Mouse (Mus musculus): ENCODE measurements around the gene Tmem121. TPM values are rescaled to one million over a fixed set of nuclear protein-coding genes. Genes with fewer than 3 reads are reported as not detected.
A peak's percentile ranks its signal among the peaks of the same experiment; 100 is the strongest.

Tmem121 gene
- polyA plus RNA-seq, 1 experiment from 2014 or later = 5.6 TPM

DNA sequence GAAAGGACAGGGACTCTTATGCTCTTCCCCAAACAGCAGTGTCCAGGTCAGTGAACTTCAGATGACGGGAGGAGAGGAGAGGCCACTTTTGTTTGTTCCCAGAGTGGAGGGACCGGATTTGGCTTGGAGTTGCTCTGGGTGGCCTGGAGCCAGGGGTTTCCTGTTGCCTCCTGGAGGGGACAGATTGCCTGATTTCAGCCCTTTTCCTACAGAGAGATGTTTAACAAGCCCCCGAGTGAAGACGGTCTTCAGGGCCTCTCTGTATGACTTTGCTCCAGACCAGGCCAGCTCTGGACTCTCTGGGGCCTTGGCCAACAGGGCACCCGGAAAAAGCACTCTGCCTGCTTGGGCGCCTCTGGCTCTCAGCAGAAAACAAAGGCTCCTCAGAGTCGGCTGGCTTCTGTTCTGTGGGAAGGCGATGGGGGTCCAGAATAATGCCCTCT is 44.2 kb upstream of the Tmem121 start:
- Histone ChIP-seq H3K36me3 (ENCODE audit: control insufficient read depth, insufficient read depth, low read length) (peaks cover 12% of the 10 kb centered on the region), H3K9me3 (ENCODE audit: control insufficient read depth, low read length) (no peaks in the 10 kb centered on the region), H3K4me2 (ENCODE audit: low read depth, low read length) (peak overlapping the region; percentile 94), H3K27me3 (replicated peaks; ENCODE audit: control insufficient read depth, insufficient read depth, low read length) (peaks cover 21% of the 10 kb centered on the region), H3K4me1 (ENCODE audit: control insufficient read depth, insufficient read depth, low read length) (peaks cover 52% of the 10 kb centered on the region), H3K4me3 (ENCODE audit: low read length) (peak overlapping the region; percentile 63), H3K27ac (ENCODE audit: low read length) (peak overlapping the region; percentile 54), H3K9ac (ENCODE audit: low read depth, low read length) (peak overlapping the region; percentile 66; the same call in 1 of the 2 replicates)
- 45% methylated on average over 8 of the region's 8 CpGs for WGBS
- ATAC-seq = no peak

DNA sequence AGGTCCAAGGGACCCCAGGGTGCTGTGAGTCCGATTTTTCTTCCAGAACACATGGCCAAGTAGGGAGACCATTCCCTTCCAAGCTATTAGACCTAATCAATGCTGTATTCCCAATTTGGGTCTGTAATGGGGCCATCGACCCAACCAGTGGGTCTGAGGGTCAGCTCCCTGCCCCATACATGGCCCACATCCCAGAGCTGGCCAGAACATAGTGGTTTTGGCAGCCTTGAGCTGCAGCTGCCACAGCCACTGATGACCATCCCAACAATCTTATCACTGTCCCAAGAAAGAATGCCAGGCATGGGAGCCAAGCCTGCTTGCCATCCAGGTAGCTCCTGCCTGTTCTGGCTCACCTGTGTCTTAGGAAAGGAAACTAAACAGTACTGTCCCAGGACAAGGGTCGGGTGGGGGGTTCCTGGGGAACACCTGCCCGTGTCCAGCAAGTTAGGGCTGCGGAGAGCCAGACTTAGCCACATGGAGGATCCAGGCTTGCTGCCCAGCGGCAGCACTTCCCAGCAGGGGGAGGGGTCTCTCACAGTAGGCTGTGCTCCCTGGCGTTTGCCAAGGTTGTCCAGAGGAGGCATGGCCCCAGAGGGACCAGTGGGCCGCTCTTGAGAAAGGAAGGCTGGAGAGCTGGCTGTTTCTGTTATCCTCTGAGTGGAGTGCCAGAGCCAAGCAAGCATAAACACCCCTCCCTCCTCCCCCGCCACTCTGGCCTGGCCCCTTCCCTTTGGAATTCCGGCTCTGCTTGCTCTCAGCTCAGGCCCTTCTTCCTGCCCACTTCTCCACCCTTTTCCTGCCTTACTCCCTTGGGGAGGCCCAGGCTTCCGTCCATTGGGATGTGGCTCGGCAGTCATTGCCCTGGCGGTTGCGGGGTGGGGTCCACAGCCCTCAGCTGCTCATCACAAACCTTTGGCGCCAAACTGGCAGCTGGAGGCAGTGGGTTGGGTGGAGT is 43.4 kb upstream of the Tmem121 start:
- H3K4me3 ChIP-seq (ENCODE audit: low read length) = peak overlapping the region; percentile 63
- H3K9me3 ChIP-seq (ENCODE audit: control insufficient read depth, low read length) = no peaks in the 10 kb centered on the region
- H3K27me3 ChIP-seq (replicated peaks; ENCODE audit: control insufficient read depth, insufficient read depth, low read length) = peaks cover 21% of the 10 kb centered on the region
- peak; percentile 16 for ATAC-seq
- peak overlapping the region; percentile 67 for H3K27ac ChIP-seq (ENCODE audit: low read length)
- peak overlapping the region; percentile 94 for H3K4me2 ChIP-seq (ENCODE audit: low read depth, low read length)
- peak overlapping the region; percentile 66 for H3K9ac ChIP-seq (ENCODE audit: low read depth, low read length)
- H3K36me3 ChIP-seq (ENCODE audit: control insufficient read depth, insufficient read depth, low read length) = peaks cover 8% of the 10 kb centered on the region
- 17% methylated on average over 15 of the region's 15 CpGs for WGBS
- peaks cover 55% of the 10 kb centered on the region for H3K4me1 ChIP-seq (ENCODE audit: control insufficient read depth, insufficient read depth, low read length)

DNA sequence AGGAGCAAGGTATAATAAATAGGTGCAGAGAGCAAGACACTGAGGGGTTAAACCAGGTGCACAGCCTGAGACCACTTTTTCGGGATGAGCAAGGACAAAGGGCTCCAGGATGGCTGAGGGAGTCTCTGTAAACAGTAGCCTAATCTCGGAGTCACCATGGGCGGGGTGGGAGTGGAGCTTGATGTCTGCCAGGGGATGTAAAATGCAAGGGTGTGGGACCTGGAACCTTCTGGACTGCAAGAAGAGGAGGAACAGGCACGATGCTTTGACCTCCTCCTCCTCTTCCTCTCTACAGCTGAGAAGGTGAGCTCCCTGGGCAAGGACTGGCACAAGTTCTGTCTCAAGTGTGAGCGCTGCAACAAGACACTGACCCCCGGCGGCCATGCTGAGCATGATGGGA is 42.6 kb upstream of the Tmem121 start:
- Histone ChIP-seq H3K4me1 (ENCODE audit: control insufficient read depth, insufficient read depth, low read length) (peaks cover 57% of the 10 kb centered on the region), H3K27ac (ENCODE audit: low read length) (no peak overlapping the region), H3K9ac (ENCODE audit: low read depth, low read length) (peak overlapping the region; percentile 23; the same call in 1 of the 2 replicates), H3K36me3 (ENCODE audit: control insufficient read depth, insufficient read depth, low read length) (no peaks in the 10 kb centered on the region; the same call in 1 of the 2 replicates), H3K27me3 (replicated peaks; ENCODE audit: control insufficient read depth, insufficient read depth, low read length) (peaks cover 21% of the 10 kb centered on the region), H3K4me2 (ENCODE audit: low read depth, low read length) (peak overlapping the region; percentile 45), H3K4me3 (ENCODE audit: low read length) (peak overlapping the region; percentile 63), H3K9me3 (ENCODE audit: control insufficient read depth, low read length) (no peaks in the 10 kb centered on the region)
- 47% methylated on average over 7 of the region's 7 CpGs for WGBS
- no peak for ATAC-seq

DNA sequence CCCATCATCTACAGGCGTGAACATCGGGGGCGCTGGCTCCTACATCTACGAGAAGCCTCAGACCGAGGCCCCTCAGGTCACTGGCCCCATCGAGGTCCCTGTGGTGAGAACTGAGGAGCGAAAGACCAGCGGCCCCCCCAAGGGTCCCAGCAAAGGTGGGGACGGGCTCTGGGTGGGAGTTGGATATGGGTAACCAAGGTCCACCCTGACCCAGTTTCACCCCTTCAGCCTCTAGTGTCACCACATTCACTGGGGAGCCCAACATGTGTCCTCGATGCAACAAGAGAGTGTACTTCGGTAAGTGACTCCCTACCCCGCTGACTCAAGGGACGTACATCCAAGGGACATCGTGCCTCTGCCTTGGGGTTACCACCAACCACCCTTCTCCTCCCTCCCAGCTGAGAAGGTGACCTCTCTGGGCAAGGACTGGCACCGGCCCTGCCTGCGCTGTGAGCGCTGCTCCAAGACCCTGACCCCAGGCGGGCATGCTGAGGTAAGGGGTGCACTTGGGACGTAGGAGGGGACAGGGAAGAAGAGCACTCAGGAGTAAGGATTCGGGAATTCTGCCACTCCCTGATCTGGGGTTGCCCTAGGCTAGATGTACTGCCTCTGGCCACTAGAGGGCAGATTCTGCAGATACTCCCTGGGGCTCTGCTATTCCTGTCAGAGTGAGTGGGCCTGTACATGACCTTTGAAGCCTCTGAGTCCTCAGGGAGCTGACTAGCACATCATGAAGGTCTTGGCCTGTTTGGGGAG is 41.6 kb upstream of the Tmem121 start:
- Histone ChIP-seq H3K36me3 (ENCODE audit: control insufficient read depth, insufficient read depth, low read length) (no peaks in the 10 kb centered on the region), H3K9ac (ENCODE audit: low read depth, low read length) (no peak overlapping the region), H3K4me3 (ENCODE audit: low read length) (no peak overlapping the region), H3K4me2 (ENCODE audit: low read depth, low read length) (no peak overlapping the region), H3K4me1 (ENCODE audit: control insufficient read depth, insufficient read depth, low read length) (peaks cover 59% of the 10 kb centered on the region), H3K27ac (ENCODE audit: low read length) (no peak overlapping the region), H3K27me3 (replicated peaks; ENCODE audit: control insufficient read depth, insufficient read depth, low read length) (peaks cover 21% of the 10 kb centered on the region), H3K9me3 (ENCODE audit: control insufficient read depth, low read length) (no peaks in the 10 kb centered on the region)
- whole genome bisulfite sequencing = 82% methylated on average over 20 of the region's 20 CpGs
- no peak for ATAC-seq

DNA sequence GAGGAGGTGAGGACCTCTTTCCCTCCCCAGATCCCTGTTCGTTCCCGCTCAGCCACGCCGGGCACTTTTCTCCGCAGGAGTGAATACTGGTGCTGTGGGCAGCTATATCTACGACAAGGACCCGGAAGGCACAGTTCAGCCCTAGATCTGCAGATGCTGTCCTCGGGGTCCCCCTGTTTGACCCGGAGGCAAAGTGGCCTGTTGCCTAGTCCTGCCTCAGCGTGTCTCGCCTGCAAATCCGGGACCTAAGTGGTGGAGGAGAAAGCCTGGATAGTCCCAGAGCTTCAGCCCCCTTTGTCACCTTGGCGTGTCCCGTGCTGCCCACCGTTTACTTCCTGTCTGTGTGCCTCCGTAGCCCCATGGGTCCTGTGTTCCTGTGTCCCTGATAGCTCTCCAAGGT is 40.8 kb upstream of the Tmem121 start:
- ATAC-seq = no peak
- Histone ChIP-seq H3K27ac (ENCODE audit: low read length) (no peak overlapping the region), H3K9me3 (ENCODE audit: control insufficient read depth, low read length) (no peaks in the 10 kb centered on the region), H3K36me3 (ENCODE audit: control insufficient read depth, insufficient read depth, low read length) (no peaks in the 10 kb centered on the region), H3K4me2 (ENCODE audit: low read depth, low read length) (no peak overlapping the region), H3K9ac (ENCODE audit: low read depth, low read length) (no peak overlapping the region), H3K27me3 (replicated peaks; ENCODE audit: control insufficient read depth, insufficient read depth, low read length) (peaks cover 21% of the 10 kb centered on the region), H3K4me3 (ENCODE audit: low read length) (no peak overlapping the region), H3K4me1 (ENCODE audit: control insufficient read depth, insufficient read depth, low read length) (peaks cover 53% of the 10 kb centered on the region)
- WGBS = 93% methylated on average over 16 of the region's 16 CpGs

DNA sequence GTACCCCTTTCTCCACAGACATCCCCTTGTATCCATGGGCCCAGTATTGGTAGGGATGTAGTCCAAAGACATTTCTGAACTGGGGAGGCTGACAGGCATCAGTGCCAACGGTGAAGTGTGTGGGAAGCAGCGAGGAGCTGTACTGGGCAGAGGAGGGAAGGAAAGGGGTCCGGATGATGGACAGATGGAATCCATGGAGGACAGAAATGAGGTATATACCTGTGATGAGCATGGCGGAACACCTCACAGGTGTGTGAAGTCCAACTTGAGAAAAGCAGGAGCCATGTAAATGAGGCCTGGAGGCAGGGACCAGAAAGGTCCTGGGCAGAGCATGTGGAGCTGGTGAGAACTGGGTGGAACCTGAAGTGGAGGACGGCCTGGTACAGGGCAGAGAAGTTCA is 40.1 kb upstream of the Tmem121 start:
- no peak for ATAC-seq
- Histone ChIP-seq H3K9me3 (ENCODE audit: control insufficient read depth, low read length) (no peaks in the 10 kb centered on the region), H3K4me1 (ENCODE audit: control insufficient read depth, insufficient read depth, low read length) (peaks cover 51% of the 10 kb centered on the region), H3K9ac (ENCODE audit: low read depth, low read length) (no peak overlapping the region), H3K27ac (ENCODE audit: low read length) (no peak overlapping the region), H3K36me3 (ENCODE audit: control insufficient read depth, insufficient read depth, low read length) (no peaks in the 10 kb centered on the region), H3K27me3 (replicated peaks; ENCODE audit: control insufficient read depth, insufficient read depth, low read length) (peaks cover 20% of the 10 kb centered on the region), H3K4me3 (ENCODE audit: low read length) (no peak overlapping the region), H3K4me2 (ENCODE audit: low read depth, low read length) (no peak overlapping the region)
- WGBS = 86% methylated on average over 5 of the region's 5 CpGs

DNA sequence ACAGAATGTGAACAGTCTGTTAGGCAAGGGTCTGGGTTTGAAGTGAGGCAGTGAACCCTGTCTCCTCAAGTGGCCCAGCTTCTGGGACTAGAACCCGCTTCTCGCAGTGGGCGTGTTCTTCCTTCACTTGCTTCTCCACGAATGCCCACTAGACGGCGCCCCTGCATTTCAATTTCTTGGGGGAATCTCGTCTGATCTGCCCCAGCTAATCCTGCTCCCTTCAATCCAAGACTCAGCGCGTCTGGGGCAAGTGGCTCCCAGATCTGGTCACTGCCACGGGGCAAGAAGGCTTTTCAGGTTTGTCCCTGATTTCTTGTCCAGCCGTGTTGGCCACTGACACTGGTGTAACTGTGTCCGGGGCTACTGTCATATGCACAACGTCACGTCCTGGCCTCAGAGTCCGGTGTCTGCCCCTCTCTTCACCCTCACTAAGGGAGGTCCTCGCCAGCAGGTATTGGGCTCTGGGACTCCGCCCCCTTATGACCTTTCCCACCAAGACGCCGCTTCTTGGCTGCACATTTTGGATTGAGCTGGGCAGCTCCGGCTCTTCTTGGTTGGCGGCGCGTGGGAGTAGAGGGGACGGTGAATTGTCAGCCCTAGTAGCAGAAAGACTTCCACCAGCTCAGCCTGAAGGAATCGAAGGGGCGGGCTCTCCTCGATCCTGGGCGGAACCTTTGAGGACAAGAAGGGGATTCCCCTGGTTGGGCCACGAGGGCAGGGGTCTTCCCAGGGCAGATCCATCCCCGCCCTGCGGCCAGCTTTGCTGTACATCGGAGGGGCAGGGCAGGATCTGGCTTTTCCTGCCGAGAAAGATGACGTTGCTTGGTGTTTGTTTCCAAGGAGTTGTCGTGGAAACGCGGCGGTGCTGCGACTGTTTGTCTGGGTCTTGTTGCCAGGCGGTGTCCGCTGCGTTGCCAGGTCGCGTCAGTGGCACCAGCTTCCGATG is 39.3 kb upstream of the Tmem121 start, which contains the start of gene Crip1:
TSS of gene Crip1 (plus strand) at position 205 of the 946 bp plus-strand sequence.
- Histone ChIP-seq H3K4me1 (ENCODE audit: control insufficient read depth, insufficient read depth, low read length) (peaks cover 52% of the 10 kb centered on the region), H3K9ac (ENCODE audit: low read depth, low read length) (0 out of 2 replicates have a peak within 1 kb of the TSS, but pooled peaks have one; percentile 17)
- ATAC-seq = peak; percentile 5; the same call in 1 of the 2 replicates

DNA sequence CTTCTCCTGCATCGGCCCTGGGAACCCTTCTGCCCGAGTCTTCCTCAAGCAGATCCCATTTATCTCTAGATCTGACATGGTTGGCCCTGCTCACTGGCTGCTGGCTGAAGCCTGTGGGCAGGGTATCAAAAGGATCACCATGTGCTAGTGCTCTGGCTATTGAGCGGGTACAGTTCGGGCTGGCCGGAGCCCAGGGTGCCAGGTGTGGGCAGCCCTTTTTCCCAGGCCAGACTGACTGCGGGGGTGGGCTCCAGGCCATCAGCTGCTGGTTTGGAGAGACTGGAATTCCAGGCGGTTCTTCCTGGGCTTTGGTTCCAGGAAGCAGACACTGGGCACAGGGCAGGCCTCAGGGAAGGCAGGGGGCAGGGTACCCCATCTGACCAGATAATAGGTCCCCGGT is 38.2 kb upstream of the Tmem121 start:
- H3K36me3 ChIP-seq (ENCODE audit: control insufficient read depth, insufficient read depth, low read length) = no peaks in the 10 kb centered on the region
- no peak overlapping the region for H3K27ac ChIP-seq (ENCODE audit: low read length)
- WGBS = 77% methylated on average over 8 of the region's 8 CpGs
- peaks cover 3% of the 10 kb centered on the region; the same call in 1 of the 2 replicates for H3K27me3 ChIP-seq (replicated peaks; ENCODE audit: control insufficient read depth, insufficient read depth, low read length)
- no peaks in the 10 kb centered on the region for H3K9me3 ChIP-seq (ENCODE audit: control insufficient read depth, low read length)
- ATAC-seq = no peak
- peaks cover 45% of the 10 kb centered on the region for H3K4me1 ChIP-seq (ENCODE audit: control insufficient read depth, insufficient read depth, low read length)
- H3K4me3 ChIP-seq (ENCODE audit: low read length) = no peak overlapping the region
- H3K4me2 ChIP-seq (ENCODE audit: low read depth, low read length) = no peak overlapping the region
- no peak overlapping the region for H3K9ac ChIP-seq (ENCODE audit: low read depth, low read length)

More for the DNA sequence above, 39.3 kb upstream of the Tmem121 start, which contains the start of gene Crip1:
- peak within 1 kb of the TSS; percentile 20 for H3K4me3 ChIP-seq (ENCODE audit: low read length)
- WGBS = 10% methylated on average over 45 of the region's 45 CpGs
- peak within 1 kb of the TSS; percentile 48 for H3K4me2 ChIP-seq (ENCODE audit: low read depth, low read length)
- H3K27me3 ChIP-seq (replicated peaks; ENCODE audit: control insufficient read depth, insufficient read depth, low read length) = peaks cover 12% of the 10 kb centered on the region
- no peaks in the 10 kb centered on the region for H3K9me3 ChIP-seq (ENCODE audit: control insufficient read depth, low read length)
- H3K27ac ChIP-seq (ENCODE audit: low read length) = no peak within 1 kb of the TSS
- no peaks in the 10 kb centered on the region for H3K36me3 ChIP-seq (ENCODE audit: control insufficient read depth, insufficient read depth, low read length)

Data from intestine, embryonic 16.5 days (tissue).